Mouse (Mus musculus) urinary bladder, adult 2 months (tissue): ENCODE data around the gene Gm17387. TPM values are rescaled to one million over a fixed set of nuclear protein-coding genes. Genes with fewer than 3 reads are reported as not detected.

Experiments used
- DNase-seq: peaks from one replicate; pipeline ENCODE4 v3.0.0; 2022; ENCODE audit warnings: low spot score
- polyA plus RNA-seq: library from polyadenylated mRNA; depleted of rRNA; stranded (reverse); fragments of >200 nt; gene quantifications from 2 replicates; pipeline ENCODE4 v1.2.3, GENCODE M21; 2012; rRNA removed

The Gm17387 gene
- polyA plus RNA-seq, 1 experiment = not detected

DNA sequence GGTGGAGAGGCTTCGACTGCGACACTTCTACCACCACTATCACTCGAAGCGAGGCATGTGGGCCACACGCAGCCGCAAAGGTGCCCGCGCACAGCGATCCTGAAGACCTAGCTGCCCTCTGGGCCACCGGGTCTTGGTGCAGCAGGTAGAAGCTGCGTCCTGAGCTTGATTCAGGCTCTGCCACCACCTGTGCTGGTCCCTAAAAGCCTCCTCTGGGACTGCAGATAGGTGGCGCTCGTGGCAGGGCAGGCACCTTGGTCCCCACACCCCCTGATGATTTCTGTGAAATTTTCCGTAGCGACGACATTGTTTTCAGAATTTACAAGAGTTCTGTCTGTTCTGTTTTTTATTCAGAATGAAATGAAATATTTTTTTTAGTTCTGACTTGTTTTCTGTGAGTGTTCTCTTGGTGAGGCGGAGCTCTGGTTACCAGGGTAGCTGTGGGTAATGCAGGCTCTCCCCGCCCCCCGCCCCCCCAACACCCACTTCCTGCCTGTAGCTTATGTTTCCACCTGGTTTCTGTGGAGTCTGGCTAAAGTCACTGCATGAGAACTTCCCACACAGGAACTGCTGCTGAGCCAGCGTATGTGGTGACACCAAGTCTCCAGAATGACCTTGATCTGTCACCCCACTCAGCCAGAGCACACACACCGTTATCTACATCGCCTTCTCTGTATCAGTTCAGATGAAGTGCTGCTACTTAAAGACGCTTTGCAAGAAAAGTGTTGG lies 43.2 kb downstream of the Gm17387 start:
- DNase-seq = no peak

DNA sequence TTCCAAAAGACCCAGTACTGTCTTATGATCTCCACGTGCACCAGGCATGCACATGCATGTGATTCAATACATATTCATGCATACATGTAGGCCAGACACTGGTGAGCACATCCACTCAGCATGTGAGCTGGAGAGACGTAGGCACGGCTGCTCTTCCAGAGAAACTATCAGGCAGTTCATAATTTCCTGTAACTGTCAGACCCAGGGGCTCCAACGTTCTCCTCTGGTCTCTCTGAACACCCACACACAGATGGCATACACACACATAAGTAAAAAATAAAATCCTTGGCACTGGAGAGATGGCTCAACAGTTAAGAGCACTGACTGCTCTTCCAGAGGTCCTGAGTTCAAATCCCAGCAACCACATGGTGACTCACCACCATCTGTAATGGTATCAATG lies 44.9 kb downstream of the Gm17387 start:
- DNase-seq = no peak

DNA sequence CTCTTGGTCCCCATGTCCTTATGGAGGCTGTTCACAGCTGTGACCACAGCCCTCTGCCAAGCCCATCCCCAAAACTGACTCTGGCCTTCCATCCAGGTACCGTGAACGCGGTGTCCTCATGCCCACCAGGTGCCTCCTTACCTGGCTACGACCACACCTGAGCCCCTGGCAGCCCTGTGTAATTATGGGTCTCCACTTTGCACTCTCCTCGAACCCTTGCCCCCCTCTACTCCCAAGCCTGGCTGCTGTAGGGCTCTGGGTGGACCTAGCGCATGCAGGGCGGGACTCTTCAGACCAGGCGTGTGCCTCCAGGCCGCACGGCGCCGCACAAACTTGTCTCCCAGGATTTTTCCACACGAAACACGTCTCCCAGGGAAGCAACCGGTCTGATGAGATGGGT lies 48.9 kb downstream of the Gm17387 start, which contains the start of gene Pkp3:
Gene Pkp3 (plus strand): TSS at position 378 of the 400 bp plus-strand sequence.
- no peak for DNase-seq

DNA sequence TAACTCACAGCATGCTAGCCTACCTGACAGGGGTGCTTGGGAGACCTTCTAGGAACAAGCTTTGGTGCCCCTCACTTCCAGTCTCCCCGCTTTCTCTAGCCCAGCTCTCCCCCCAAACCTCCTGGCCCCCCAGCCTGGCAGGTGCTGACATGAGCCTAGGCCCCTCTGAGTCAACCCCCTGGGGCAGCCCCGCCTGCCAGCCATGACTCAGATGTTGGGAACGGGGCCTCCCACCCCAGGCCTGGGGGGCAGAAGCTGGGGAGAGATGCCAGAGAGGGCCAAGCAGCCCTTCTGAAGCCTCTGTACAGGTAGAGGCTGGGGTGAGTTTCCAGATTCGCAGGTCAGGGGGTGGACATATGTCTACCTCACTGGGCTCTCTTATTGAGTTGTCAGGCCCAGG lies 49.9 kb downstream of the Gm17387 start:
- DNase-seq = no peak

Other genes with a start within 250 kb of the Gm17387 start
- gene Syce1, start 241.3 kb upstream of the Gm17387 start, polyA plus RNA-seq = 0.10 and 0.18 TPM in 2 replicates
- 0.45 and 0.71 TPM in 2 replicates for gene Zfp941, start 207.0 kb upstream of the Gm17387 start, polyA plus RNA-seq
- gene Urah, start 194.1 kb upstream of the Gm17387 start, polyA plus RNA-seq = 43.7 and 48.7 TPM in 2 replicates
- gene Scgb1c1, start 183.6 kb upstream of the Gm17387 start, polyA plus RNA-seq = not detected in 2 replicates
- 0.06 TPM in 1 of 2 replicates, not detected in the other for gene Odf3, start 181.3 kb upstream of the Gm17387 start, polyA plus RNA-seq
- not detected in 2 replicates for gene Gm45785, start 172.8 kb upstream of the Gm17387 start, polyA plus RNA-seq
- 74.7 and 77.1 TPM in 2 replicates for gene Ric8a, start 172.2 kb upstream of the Gm17387 start, polyA plus RNA-seq
- gene Bet1l, start 171.6 kb upstream of the Gm17387 start, polyA plus RNA-seq = 35.9 and 46.2 TPM in 2 replicates
- gene Psmd13, start 147.2 kb upstream of the Gm17387 start, polyA plus RNA-seq = 77.9 and 79.2 TPM in 2 replicates
- gene Sirt3, start 146.8 kb upstream of the Gm17387 start, polyA plus RNA-seq = 32.4 and 38.5 TPM in 2 replicates
- 3.9 and 4.4 TPM in 2 replicates for gene Cox8b, start 128.7 kb upstream of the Gm17387 start, polyA plus RNA-seq
- not detected in 2 replicates for gene Nlrp6, start 108.2 kb upstream of the Gm17387 start, polyA plus RNA-seq
- gene Pgghg, start 87.7 kb upstream of the Gm17387 start, polyA plus RNA-seq = 41.5 and 49.5 TPM in 2 replicates
- 1.3 and 1.7 TPM in 2 replicates for gene Ifitm5, start 78.8 kb upstream of the Gm17387 start, polyA plus RNA-seq
- gene Gm45717, start 73.2 kb upstream of the Gm17387 start, polyA plus RNA-seq = not detected in 2 replicates
- gene Ifitm2, start 73.1 kb upstream of the Gm17387 start, polyA plus RNA-seq = 860 and 924 TPM in 2 replicates
- 240 and 346 TPM in 2 replicates for gene Ifitm1, start 61.9 kb upstream of the Gm17387 start, polyA plus RNA-seq
- gene Ifitm3, start 18.4 kb upstream of the Gm17387 start, polyA plus RNA-seq = 596 and 696 TPM in 2 replicates
- 7.5 and 8.8 TPM in 2 replicates for gene Ifitm6, start 11.2 kb upstream of the Gm17387 start, polyA plus RNA-seq
- 0.45 and 0.55 TPM in 2 replicates for gene B4galnt4, start 32.0 kb downstream of the Gm17387 start, polyA plus RNA-seq
- gene Pkp3, start 49.1 kb downstream of the Gm17387 start, polyA plus RNA-seq = 26.5 and 27.7 TPM in 2 replicates
- 13.8 and 15.0 TPM in 2 replicates for gene Sigirr, start 71.4 kb downstream of the Gm17387 start, polyA plus RNA-seq
- 7.5 and 13.7 TPM in 2 replicates for gene Ano9, start 88.7 kb downstream of the Gm17387 start, polyA plus RNA-seq
- 25.6 and 27.7 TPM in 2 replicates for gene Ptdss2, start 93.3 kb downstream of the Gm17387 start, polyA plus RNA-seq
- gene Rnh1, start 143.7 kb downstream of the Gm17387 start, polyA plus RNA-seq = 126 and 135 TPM in 2 replicates
- gene Hras, start 164.9 kb downstream of the Gm17387 start, polyA plus RNA-seq = 114 and 129 TPM in 2 replicates
- 5.2 and 5.8 TPM in 2 replicates for gene Lrrc56, start 165.0 kb downstream of the Gm17387 start, polyA plus RNA-seq
- 8.4 and 11.6 TPM in 2 replicates for gene Lmntd2, start 184.9 kb downstream of the Gm17387 start, polyA plus RNA-seq
- gene Rassf7, start 186.7 kb downstream of the Gm17387 start, polyA plus RNA-seq = 97.6 and 157 TPM in 2 replicates
- 16.4 and 30.4 TPM in 2 replicates for gene Phrf1, start 199.7 kb downstream of the Gm17387 start, polyA plus RNA-seq
- gene Irf7, start 237.3 kb downstream of the Gm17387 start, polyA plus RNA-seq = 21.2 and 23.3 TPM in 2 replicates
- 0.07 TPM in 1 of 2 replicates, not detected in the other for gene Cdhr5, start 247.7 kb downstream of the Gm17387 start, polyA plus RNA-seq